Mouse (Mus musculus) lung, adult 2 months (tissue): ENCODE data around the gene Lrsam1. TPM values are rescaled to one million over a fixed set of nuclear protein-coding genes. Genes with fewer than 3 reads are reported as not detected.
A peak's percentile ranks its signal among the peaks of the same experiment; 100 is the strongest.

Experiments
- DNase-seq: peaks from one replicate; pipeline ENCODE4 v3.0.0; 2022
- H3K4me1 ChIP-seq: fragments of 200-500 bp; 2 replicates; pipeline ENCODE4 v1.6.1; 2011; ENCODE audit warnings: low read length; ENCODE audit not compliant: control insufficient read depth, insufficient read depth
- H3K4me3 ChIP-seq: fragments of 200-500 bp; replicated peaks from 2 replicates; pipeline ENCODE3; 2011; ENCODE audit warnings: low read depth, mild to moderate bottlenecking, control low read depth, low read length; ENCODE audit errors: extremely low read depth
- CTCF ChIP-seq: fragments of 200-500 bp; IDR thresholded peaks from 2 replicates; pipeline ENCODE4 v1.5.1; 2011; ENCODE audit warnings: mild to moderate bottlenecking, low read length, control low read depth; ENCODE audit not compliant: insufficient read depth
- POLR2A ChIP-seq: fragments of 200-500 bp; IDR thresholded peaks from 2 replicates; pipeline ENCODE4 v1.6.1; 2011; ENCODE audit warnings: low read depth, mild to moderate bottlenecking, control low read depth, low read length, borderline replicate concordance; ENCODE audit errors: extremely low read depth
- WGBS: fragments of 180-500 bp; shearing (Covaris S2); methylation state at CpG from one replicate; pipeline ENCODE4 v1.1.7; 2018; 5-methylcytosine and 5-hydroxymethylcytosine counted together
- polyA plus RNA-seq: library from polyadenylated mRNA; depleted of rRNA; stranded (reverse); fragments of >200 nt; gene quantifications from 2 replicates; pipeline ENCODE4 v1.2.3, GENCODE M21; 2012

Lrsam1 gene
- polyA plus RNA-seq, 1 experiment, result 18.4 TPM

GRCm38 (mm10) chr2:32969326-32969725 is 7.9 kb upstream of the Lrsam1 start:
- Histone ChIP-seq H3K4me1 (peaks cover 2% of the 10 kb centered on the region; the same call in 1 of the 2 replicates), H3K4me3 (no peak overlapping the region)
- no peak for TF ChIP-seq CTCF
- TF ChIP-seq POLR2A, result no peak
- WGBS, result 66% methylated on average over 8 of the region's 8 CpGs
- no peak for DNase-seq

GRCm38 (mm10) chr2:32968024-32968614 is 6.7 kb upstream of the Lrsam1 start:
- H3K4me3 ChIP-seq, result no peak overlapping the region
- DNase-seq, result no peak
- H3K4me1 ChIP-seq, result peaks cover 2% of the 10 kb centered on the region; the same call in 1 of the 2 replicates
- TF ChIP-seq POLR2A (no peak), CTCF (no peak)
- 73% methylated on average over 9 of the region's 9 CpGs for WGBS

- peak; percentile 89 for DNase-seq
- Histone ChIP-seq H3K4me3 (peak overlapping the region; percentile 84), H3K4me1 (peaks cover 2% of the 10 kb centered on the region; the same call in 1 of the 2 replicates)
- peak; percentile 93 for TF ChIP-seq POLR2A
- peak; percentile 52 for TF ChIP-seq CTCF
- under 1% methylated on average over 55 of the region's 55 CpGs for WGBS
Observed at GRCm38 (mm10) chr2:32966689-32967631, 5.5 kb upstream of the Lrsam1 start.

- H3K4me1 ChIP-seq, result peaks cover 2% of the 10 kb centered on the region; the same call in 1 of the 2 replicates
- whole genome bisulfite sequencing, result 7% methylated on average over 13 of the region's 13 CpGs
- no peak for DNase-seq
- peak overlapping the region; percentile 84 for H3K4me3 ChIP-seq
- TF ChIP-seq POLR2A (no peak), CTCF (no peak)
Observed at GRCm38 (mm10) chr2:32966184-32966688, 4.8 kb upstream of the Lrsam1 start.

- no peak overlapping the region for H3K4me3 ChIP-seq
- H3K4me1 ChIP-seq, result peaks cover 5% of the 10 kb centered on the region
- DNase-seq, result no peak
- no peak for TF ChIP-seq POLR2A
- no peak for TF ChIP-seq CTCF
- WGBS, result 22% methylated on average over 7 of the region's 7 CpGs
Observed at GRCm38 (mm10) chr2:32965511-32966183, 4.2 kb upstream of the Lrsam1 start.

GRCm38 (mm10) chr2:32964659-32965457 is 3.4 kb upstream of the Lrsam1 start:
- DNase-seq, result no peak
- peaks cover 5% of the 10 kb centered on the region for H3K4me1 ChIP-seq
- WGBS, result 49% methylated on average over 10 of the region's 10 CpGs
- no peak overlapping the region for H3K4me3 ChIP-seq
- TF ChIP-seq POLR2A (no peak), CTCF (no peak)

GRCm38 (mm10) chr2:32963981-32964380 is 2.6 kb upstream of the Lrsam1 start:
- WGBS, result 85% methylated on average over 1 of the region's 1 CpGs
- H3K4me3 ChIP-seq, result no peak overlapping the region

GRCm38 (mm10) chr2:32963544-32963943 is 2.1 kb upstream of the Lrsam1 start:
- Histone ChIP-seq H3K4me1 (peaks cover 5% of the 10 kb centered on the region), H3K4me3 (no peak overlapping the region)
- 62% methylated on average over 4 of the region's 4 CpGs for WGBS
- TF ChIP-seq CTCF (no peak), POLR2A (no peak)
- no peak for DNase-seq

More at GRCm38 (mm10) chr2:32963981-32964380, 2.6 kb upstream of the Lrsam1 start:
- TF ChIP-seq CTCF, result no peak
- no peak for TF ChIP-seq POLR2A
- H3K4me1 ChIP-seq, result peaks cover 5% of the 10 kb centered on the region
- DNase-seq, result no peak

GRCm38 (mm10) chr2:32962875-32963220 is 1.4 kb upstream of the Lrsam1 start:
- Histone ChIP-seq H3K4me3 (no peak overlapping the region), H3K4me1 (peaks cover 5% of the 10 kb centered on the region)
- TF ChIP-seq CTCF, result no peak
- TF ChIP-seq POLR2A, result no peak
- 21% methylated on average over 9 of the region's 9 CpGs for WGBS
- no peak for DNase-seq
